Mouse (Mus musculus): ENCODE data around the gene Rptor. TPM values are rescaled to one million over a fixed set of nuclear protein-coding genes. Genes with fewer than 3 reads are reported as not detected.

The Rptor gene
- polyA plus RNA-seq, 1 experiment from 2014 or later: 11.3 TPM

- Histone ChIP-seq H3K4me3 (replicated peaks; ENCODE audit: low read length) (no peak overlapping the region), H3K9me3 (ENCODE audit: control insufficient read depth, low read length) (no peaks in the 10 kb centered on the region), H3K4me2 (ENCODE audit: low read length) (no peak overlapping the region), H3K27ac (ENCODE audit: low read length) (no peak overlapping the region), H3K4me1 (replicated peaks; ENCODE audit: control insufficient read depth, insufficient read depth, low read length) (no peaks in the 10 kb centered on the region), H3K36me3 (ENCODE audit: control insufficient read depth, insufficient read depth) (no peaks in the 10 kb centered on the region), H3K27me3 (replicated peaks; ENCODE audit: control insufficient read depth, insufficient read depth, low read length) (no peaks in the 10 kb centered on the region), H3K9ac (replicated peaks; ENCODE audit: low read depth, low read length) (no peak overlapping the region)
- ATAC-seq: no peak
- 63% methylated on average over 7 of the region's 7 CpGs for WGBS
These were observed 37.7 kb upstream of the Rptor start for GRCm38 (mm10) chr11:119565021-119565420.

- Histone ChIP-seq H3K27ac (ENCODE audit: low read length) (no peak overlapping the region), H3K4me3 (replicated peaks; ENCODE audit: low read length) (no peak overlapping the region), H3K4me1 (replicated peaks; ENCODE audit: control insufficient read depth, insufficient read depth, low read length) (no peaks in the 10 kb centered on the region), H3K36me3 (ENCODE audit: control insufficient read depth, insufficient read depth) (no peaks in the 10 kb centered on the region), H3K4me2 (ENCODE audit: low read length) (no peak overlapping the region), H3K9ac (replicated peaks; ENCODE audit: low read depth, low read length) (no peak overlapping the region), H3K9me3 (ENCODE audit: control insufficient read depth, low read length) (no peaks in the 10 kb centered on the region), H3K27me3 (replicated peaks; ENCODE audit: control insufficient read depth, insufficient read depth, low read length) (no peaks in the 10 kb centered on the region)
- ATAC-seq: no peak
- WGBS: 36% methylated on average over 10 of the region's 10 CpGs
These were observed 37.0 kb upstream of the Rptor start for GRCm38 (mm10) chr11:119565684-119566083.

- WGBS: 57% methylated on average over 5 of the region's 5 CpGs
- Histone ChIP-seq H3K4me1 (replicated peaks; ENCODE audit: control insufficient read depth, insufficient read depth, low read length) (no peaks in the 10 kb centered on the region), H3K4me2 (ENCODE audit: low read length) (no peak overlapping the region), H3K27me3 (replicated peaks; ENCODE audit: control insufficient read depth, insufficient read depth, low read length) (no peaks in the 10 kb centered on the region), H3K9ac (replicated peaks; ENCODE audit: low read depth, low read length) (no peak overlapping the region), H3K9me3 (ENCODE audit: control insufficient read depth, low read length) (no peaks in the 10 kb centered on the region), H3K36me3 (ENCODE audit: control insufficient read depth, insufficient read depth) (no peaks in the 10 kb centered on the region), H3K4me3 (replicated peaks; ENCODE audit: low read length) (no peak overlapping the region), H3K27ac (ENCODE audit: low read length) (no peak overlapping the region)
- no peak for ATAC-seq
These were observed 36.5 kb upstream of the Rptor start for GRCm38 (mm10) chr11:119566188-119566587.

- ATAC-seq: no peak
- no peak overlapping the region for H3K4me3 ChIP-seq (replicated peaks; ENCODE audit: low read length)
- H3K27ac ChIP-seq (ENCODE audit: low read length): no peak overlapping the region
- no peaks in the 10 kb centered on the region for H3K27me3 ChIP-seq (replicated peaks; ENCODE audit: control insufficient read depth, insufficient read depth, low read length)
- no peaks in the 10 kb centered on the region for H3K36me3 ChIP-seq (ENCODE audit: control insufficient read depth, insufficient read depth)
- peaks cover 5% of the 10 kb centered on the region; the same call in 1 of the 2 replicates for H3K4me1 ChIP-seq (replicated peaks; ENCODE audit: control insufficient read depth, insufficient read depth, low read length)
- no peak overlapping the region for H3K9ac ChIP-seq (replicated peaks; ENCODE audit: low read depth, low read length)
- H3K9me3 ChIP-seq (ENCODE audit: control insufficient read depth, low read length): no peaks in the 10 kb centered on the region
- H3K4me2 ChIP-seq (ENCODE audit: low read length): no peak overlapping the region
- 23% methylated on average over 15 of the region's 15 CpGs for WGBS
These were observed 30.2 kb upstream of the Rptor start for GRCm38 (mm10) chr11:119572316-119573010.

GRCm38 (mm10) chr11:119576855-119577254 lies 25.9 kb upstream of the Rptor start:
- H3K4me1 ChIP-seq (replicated peaks; ENCODE audit: control insufficient read depth, insufficient read depth, low read length): peaks cover 5% of the 10 kb centered on the region; the same call in 1 of the 2 replicates
- 14% methylated on average over 4 of the region's 4 CpGs for WGBS

GRCm38 (mm10) chr11:119577721-119578120 lies 25.0 kb upstream of the Rptor start:
- Histone ChIP-seq H3K4me2 (ENCODE audit: low read length) (no peak overlapping the region), H3K9me3 (ENCODE audit: control insufficient read depth, low read length) (no peaks in the 10 kb centered on the region), H3K4me3 (replicated peaks; ENCODE audit: low read length) (no peak overlapping the region), H3K27ac (ENCODE audit: low read length) (no peak overlapping the region), H3K9ac (replicated peaks; ENCODE audit: low read depth, low read length) (no peak overlapping the region), H3K36me3 (ENCODE audit: control insufficient read depth, insufficient read depth) (no peaks in the 10 kb centered on the region), H3K27me3 (replicated peaks; ENCODE audit: control insufficient read depth, insufficient read depth, low read length) (no peaks in the 10 kb centered on the region), H3K4me1 (replicated peaks; ENCODE audit: control insufficient read depth, insufficient read depth, low read length) (peaks cover under 1% of the 10 kb centered on the region; the same call in 1 of the 2 replicates)
- ATAC-seq: no peak
- 95% methylated on average over 2 of the region's 2 CpGs for WGBS

More at GRCm38 (mm10) chr11:119576855-119577254, 25.9 kb upstream of the Rptor start:
- H3K4me2 ChIP-seq (ENCODE audit: low read length): no peak overlapping the region
- H3K27ac ChIP-seq (ENCODE audit: low read length): no peak overlapping the region
- no peak overlapping the region for H3K9ac ChIP-seq (replicated peaks; ENCODE audit: low read depth, low read length)
- no peaks in the 10 kb centered on the region for H3K36me3 ChIP-seq (ENCODE audit: control insufficient read depth, insufficient read depth)
- H3K4me3 ChIP-seq (replicated peaks; ENCODE audit: low read length): no peak overlapping the region
- no peaks in the 10 kb centered on the region for H3K27me3 ChIP-seq (replicated peaks; ENCODE audit: control insufficient read depth, insufficient read depth, low read length)
- H3K9me3 ChIP-seq (ENCODE audit: control insufficient read depth, low read length): no peaks in the 10 kb centered on the region
- no peak for ATAC-seq

GRCm38 (mm10) chr11:119586511-119586910 lies 16.2 kb upstream of the Rptor start:
- peak overlapping the region; percentile 24; the same call in 1 of the 2 replicates for H3K27ac ChIP-seq (ENCODE audit: low read length)
- H3K4me1 ChIP-seq (replicated peaks; ENCODE audit: control insufficient read depth, insufficient read depth, low read length): peaks cover 17% of the 10 kb centered on the region
- ATAC-seq: no peak
- no peaks in the 10 kb centered on the region for H3K27me3 ChIP-seq (replicated peaks; ENCODE audit: control insufficient read depth, insufficient read depth, low read length)
- WGBS: 75% methylated on average over 4 of the region's 4 CpGs
- H3K4me2 ChIP-seq (ENCODE audit: low read length): no peak overlapping the region
- H3K4me3 ChIP-seq (replicated peaks; ENCODE audit: low read length): no peak overlapping the region
- no peaks in the 10 kb centered on the region for H3K36me3 ChIP-seq (ENCODE audit: control insufficient read depth, insufficient read depth)
- no peaks in the 10 kb centered on the region for H3K9me3 ChIP-seq (ENCODE audit: control insufficient read depth, low read length)
- 0 out of 2 replicates have a peak overlapping the region, but pooled peaks have one; percentile 25 for H3K9ac ChIP-seq (replicated peaks; ENCODE audit: low read depth, low read length)

- Histone ChIP-seq H3K9me3 (ENCODE audit: control insufficient read depth, low read length) (no peaks in the 10 kb centered on the region), H3K4me3 (replicated peaks; ENCODE audit: low read length) (no peak overlapping the region), H3K9ac (replicated peaks; ENCODE audit: low read depth, low read length) (no peak overlapping the region), H3K27me3 (replicated peaks; ENCODE audit: control insufficient read depth, insufficient read depth, low read length) (no peaks in the 10 kb centered on the region), H3K36me3 (ENCODE audit: control insufficient read depth, insufficient read depth) (no peaks in the 10 kb centered on the region), H3K4me2 (ENCODE audit: low read length) (no peak overlapping the region), H3K4me1 (replicated peaks; ENCODE audit: control insufficient read depth, insufficient read depth, low read length) (peaks cover 17% of the 10 kb centered on the region), H3K27ac (ENCODE audit: low read length) (peak overlapping the region; percentile 24; the same call in 1 of the 2 replicates)
- WGBS: 70% methylated on average over 5 of the region's 5 CpGs
- no peak for ATAC-seq
These were observed 15.6 kb upstream of the Rptor start for GRCm38 (mm10) chr11:119587112-119587511.

GRCm38 (mm10) chr11:119589242-119589641 lies 13.5 kb upstream of the Rptor start:
- Histone ChIP-seq H3K36me3 (ENCODE audit: control insufficient read depth, insufficient read depth) (no peaks in the 10 kb centered on the region), H3K4me1 (replicated peaks; ENCODE audit: control insufficient read depth, insufficient read depth, low read length) (peaks cover 20% of the 10 kb centered on the region), H3K27me3 (replicated peaks; ENCODE audit: control insufficient read depth, insufficient read depth, low read length) (no peaks in the 10 kb centered on the region), H3K27ac (ENCODE audit: low read length) (no peak overlapping the region), H3K9ac (replicated peaks; ENCODE audit: low read depth, low read length) (no peak overlapping the region), H3K9me3 (ENCODE audit: control insufficient read depth, low read length) (no peaks in the 10 kb centered on the region), H3K4me2 (ENCODE audit: low read length) (no peak overlapping the region), H3K4me3 (replicated peaks; ENCODE audit: low read length) (no peak overlapping the region)
- ATAC-seq: no peak
- WGBS: 83% methylated on average over 7 of the region's 7 CpGs
